Mouse (Mus musculus): ENCODE data around the gene Nfix.
A peak's percentile ranks its signal among the peaks of the same experiment; 100 is the strongest.

Nfix gene

DNA sequence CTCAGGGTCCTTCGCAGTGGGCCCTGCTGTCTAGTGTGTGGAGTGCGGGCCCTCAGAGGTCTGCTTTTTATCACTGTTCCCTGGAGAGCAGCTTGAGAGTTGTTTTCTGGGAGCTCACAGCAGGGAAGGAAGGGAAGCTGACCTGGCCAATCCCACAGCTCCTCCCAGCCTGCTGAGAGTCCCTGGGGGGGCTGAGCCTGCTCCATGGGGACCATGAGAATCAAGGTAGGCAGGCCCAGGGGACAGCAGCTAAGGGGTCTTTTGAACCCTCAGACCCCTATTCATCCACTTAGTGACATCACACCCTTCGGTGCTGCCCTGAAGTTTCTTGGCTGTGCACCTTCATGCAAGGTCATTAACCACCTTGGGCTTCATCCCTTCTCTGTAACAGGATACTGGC is 22.6 kb upstream of the Nfix start, which contains the start of gene Dand5:
Gene Dand5, minus strand, starts transcription at position 101 of the 400 bp plus-strand sequence.
- H3K9me3 ChIP-seq (ENCODE audit: low read length), result no peaks in the 10 kb centered on the region
- TF ChIP-seq NANOG (IDR thresholded peaks at IDR 0.05; ENCODE audit: borderline replicate concordance, low read length), result no peak
- no peak for TF ChIP-seq POU5F1 (IDR thresholded peaks at IDR 0.05; ENCODE audit: borderline replicate concordance, low read length)
- TF ChIP-seq CTCF (conservative IDR thresholded peaks at IDR 0.05; ENCODE audit: low read length), result no peak
- no peaks in the 10 kb centered on the region for H3K36me3 ChIP-seq (ENCODE audit: insufficient read depth, low read length)
- H3K4me1 ChIP-seq (replicated peaks; ENCODE audit: low read depth, low read length), result peaks cover 36% of the 10 kb centered on the region
- 0 out of 2 replicates have a peak within 1 kb of the TSS, but pooled peaks have one; percentile 1 for H3K4me3 ChIP-seq (replicated peaks; ENCODE audit: low read length)
- H3K27me3 ChIP-seq (ENCODE audit: insufficient read depth, low read length), result no peaks in the 10 kb centered on the region

DNA sequence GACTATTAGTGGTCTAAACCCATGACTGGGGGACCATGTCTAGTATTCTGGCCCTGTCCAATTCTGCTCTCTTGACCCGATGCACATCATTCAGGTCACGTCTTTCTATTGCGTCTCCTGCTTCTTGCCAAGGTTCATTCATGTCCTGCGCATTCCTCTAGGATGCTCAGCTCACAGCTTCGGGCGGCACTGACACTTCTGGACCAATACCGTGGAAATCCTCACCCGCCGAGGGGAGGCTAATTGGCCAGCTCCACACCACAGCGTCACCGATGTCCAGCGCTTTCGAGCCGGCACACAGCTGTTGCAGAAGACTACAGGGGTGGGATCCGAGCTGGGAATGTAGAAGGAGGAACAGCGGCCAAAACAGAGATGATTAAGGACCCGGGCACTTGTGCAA is 16.0 kb upstream of the Nfix start:
- no peaks in the 10 kb centered on the region for H3K36me3 ChIP-seq (ENCODE audit: insufficient read depth, low read length)
- H3K27me3 ChIP-seq (ENCODE audit: insufficient read depth, low read length), result peaks cover 35% of the 10 kb centered on the region
- peak overlapping the region; percentile 52 for H3K4me3 ChIP-seq (replicated peaks; ENCODE audit: low read length)
- peaks cover 29% of the 10 kb centered on the region for H3K4me1 ChIP-seq (replicated peaks; ENCODE audit: low read depth, low read length)
- H3K9me3 ChIP-seq (ENCODE audit: low read length), result no peaks in the 10 kb centered on the region
- TF ChIP-seq NANOG (IDR thresholded peaks at IDR 0.05; ENCODE audit: borderline replicate concordance, low read length) (no peak), CTCF (conservative IDR thresholded peaks at IDR 0.05; ENCODE audit: low read length) (no peak), POU5F1 (IDR thresholded peaks at IDR 0.05; ENCODE audit: borderline replicate concordance, low read length) (no peak)

DNA sequence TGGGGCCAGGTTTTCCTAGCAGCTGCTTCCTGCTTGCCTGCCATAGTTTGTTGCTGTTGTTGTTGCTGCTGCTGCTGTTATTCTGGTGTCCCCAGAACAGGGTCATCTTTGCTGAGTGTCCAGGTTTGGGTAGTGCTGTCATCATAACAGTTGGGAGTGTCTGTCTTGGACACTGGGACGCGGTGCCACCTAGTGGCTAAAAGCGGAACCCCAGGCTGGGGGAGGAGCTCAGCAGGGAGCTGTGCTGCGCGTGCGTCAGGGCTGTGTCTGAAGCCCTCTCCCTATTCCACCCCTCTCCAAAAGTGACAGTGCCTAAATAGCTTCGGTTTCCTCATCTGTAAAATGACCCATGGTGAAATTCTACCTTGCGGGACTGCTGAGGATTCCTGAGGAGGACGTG is 15.4 kb upstream of the Nfix start:
- Histone ChIP-seq H3K4me3 (replicated peaks; ENCODE audit: low read length) (peak overlapping the region; percentile 52), H3K4me1 (replicated peaks; ENCODE audit: low read depth, low read length) (peaks cover 30% of the 10 kb centered on the region), H3K27me3 (ENCODE audit: insufficient read depth, low read length) (peaks cover 35% of the 10 kb centered on the region), H3K9me3 (ENCODE audit: low read length) (no peaks in the 10 kb centered on the region), H3K36me3 (ENCODE audit: insufficient read depth, low read length) (no peaks in the 10 kb centered on the region)
- TF ChIP-seq POU5F1 (IDR thresholded peaks at IDR 0.05; ENCODE audit: borderline replicate concordance, low read length), result no peak
- no peak for TF ChIP-seq NANOG (IDR thresholded peaks at IDR 0.05; ENCODE audit: borderline replicate concordance, low read length)
- TF ChIP-seq CTCF (conservative IDR thresholded peaks at IDR 0.05; ENCODE audit: low read length), result peak; percentile 97

DNA sequence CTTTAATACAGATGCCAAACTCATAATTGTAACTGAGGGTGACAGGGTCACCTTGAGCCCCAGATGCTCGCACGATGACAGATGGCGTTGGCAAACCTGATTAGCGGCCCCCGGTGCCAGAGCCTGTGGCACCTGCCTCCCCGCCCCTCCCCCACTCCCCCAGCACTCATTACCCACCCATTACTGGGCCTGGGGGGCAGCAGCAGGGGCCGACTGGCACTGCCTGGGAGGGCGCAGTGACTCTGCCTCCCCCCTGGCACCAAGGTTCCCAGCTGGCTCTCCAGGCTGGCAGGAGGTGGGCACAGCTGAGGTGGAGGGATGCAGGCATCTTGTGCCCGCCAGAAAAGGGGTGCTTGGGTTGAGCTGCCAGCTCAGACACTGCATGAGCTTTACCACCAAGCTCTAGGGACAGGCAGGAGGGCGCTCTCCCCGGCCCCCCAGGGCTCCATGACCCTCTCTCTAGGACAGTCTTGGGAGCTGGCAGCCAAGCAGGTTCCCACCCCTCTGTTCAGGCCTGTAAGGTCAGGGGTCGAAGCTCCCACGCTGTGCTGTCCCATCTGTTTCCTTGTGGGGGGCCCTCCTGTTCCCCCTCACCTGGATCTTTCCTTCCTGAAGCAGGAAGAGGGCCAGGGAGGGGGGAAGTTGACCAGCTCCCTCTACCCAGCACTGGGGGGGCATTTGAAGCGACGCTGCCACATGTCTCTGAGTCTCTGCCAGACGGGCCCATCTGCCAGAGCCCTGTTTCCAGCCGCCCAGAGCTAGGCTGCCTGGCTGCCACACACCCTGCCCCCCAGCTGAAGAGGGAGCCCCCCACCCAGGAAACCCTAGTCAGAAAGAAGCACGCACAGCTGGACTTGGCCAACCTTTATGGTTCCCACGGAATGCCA is 14.7 kb upstream of the Nfix start:
- TF ChIP-seq CTCF (conservative IDR thresholded peaks at IDR 0.05; ENCODE audit: low read length) (no peak), POU5F1 (IDR thresholded peaks at IDR 0.05; ENCODE audit: borderline replicate concordance, low read length) (no peak), NANOG (IDR thresholded peaks at IDR 0.05; ENCODE audit: borderline replicate concordance, low read length) (no peak)
- H3K4me1 ChIP-seq (replicated peaks; ENCODE audit: low read depth, low read length), result peaks cover 30% of the 10 kb centered on the region
- no peaks in the 10 kb centered on the region for H3K9me3 ChIP-seq (ENCODE audit: low read length)
- H3K27me3 ChIP-seq (ENCODE audit: insufficient read depth, low read length), result peaks cover 35% of the 10 kb centered on the region
- peak overlapping the region; percentile 26; the same call in 1 of the 2 replicates for H3K4me3 ChIP-seq (replicated peaks; ENCODE audit: low read length)
- no peaks in the 10 kb centered on the region for H3K36me3 ChIP-seq (ENCODE audit: insufficient read depth, low read length)

DNA sequence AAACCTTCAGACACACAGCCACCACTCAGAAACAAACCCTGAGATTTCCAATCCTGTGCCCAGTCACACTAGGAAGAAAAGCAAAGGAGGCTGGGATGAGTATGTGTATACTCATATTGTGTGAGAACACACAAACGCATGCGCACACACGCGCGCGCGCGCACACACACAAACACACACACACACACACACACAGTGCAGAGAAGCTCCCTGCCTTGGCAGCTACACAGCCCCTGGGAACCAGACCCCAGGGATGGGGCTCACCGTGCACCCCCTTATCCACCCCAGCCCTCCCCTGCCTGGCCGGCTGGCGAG is 14.1 kb upstream of the Nfix start:
- no peak for TF ChIP-seq CTCF (conservative IDR thresholded peaks at IDR 0.05; ENCODE audit: low read length)
- TF ChIP-seq POU5F1 (IDR thresholded peaks at IDR 0.05; ENCODE audit: borderline replicate concordance, low read length), result no peak
- TF ChIP-seq NANOG (IDR thresholded peaks at IDR 0.05; ENCODE audit: borderline replicate concordance, low read length), result no peak
- H3K36me3 ChIP-seq (ENCODE audit: insufficient read depth, low read length), result no peaks in the 10 kb centered on the region
- peaks cover 30% of the 10 kb centered on the region for H3K4me1 ChIP-seq (replicated peaks; ENCODE audit: low read depth, low read length)
- peaks cover 39% of the 10 kb centered on the region for H3K27me3 ChIP-seq (ENCODE audit: insufficient read depth, low read length)
- H3K9me3 ChIP-seq (ENCODE audit: low read length), result no peaks in the 10 kb centered on the region
- H3K4me3 ChIP-seq (replicated peaks; ENCODE audit: low read length), result no peak overlapping the region

DNA sequence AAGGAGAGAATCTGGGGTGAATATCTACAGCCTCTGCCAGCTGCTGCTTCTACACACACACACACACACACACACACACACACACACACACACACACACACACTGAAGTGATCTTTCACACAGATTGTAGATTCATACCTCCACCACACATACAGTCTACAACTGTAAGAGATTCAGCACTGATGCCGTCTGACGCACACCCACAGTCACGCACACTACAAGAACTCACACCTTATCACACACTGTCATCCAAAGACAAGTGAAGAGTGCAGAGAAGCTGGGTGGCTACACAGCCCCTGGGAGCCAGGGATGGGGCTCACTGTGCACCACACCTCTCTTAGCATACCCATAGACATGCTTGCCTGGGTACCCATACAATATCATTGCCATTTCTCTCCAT is 13.7 kb upstream of the Nfix start:
- TF ChIP-seq NANOG (IDR thresholded peaks at IDR 0.05; ENCODE audit: borderline replicate concordance, low read length) (no peak), POU5F1 (IDR thresholded peaks at IDR 0.05; ENCODE audit: borderline replicate concordance, low read length) (no peak), CTCF (conservative IDR thresholded peaks at IDR 0.05; ENCODE audit: low read length) (no peak)
- H3K4me3 ChIP-seq (replicated peaks; ENCODE audit: low read length), result no peak overlapping the region
- no peaks in the 10 kb centered on the region for H3K9me3 ChIP-seq (ENCODE audit: low read length)
- H3K36me3 ChIP-seq (ENCODE audit: insufficient read depth, low read length), result no peaks in the 10 kb centered on the region
- H3K4me1 ChIP-seq (replicated peaks; ENCODE audit: low read depth, low read length), result peaks cover 30% of the 10 kb centered on the region
- H3K27me3 ChIP-seq (ENCODE audit: insufficient read depth, low read length), result peaks cover 42% of the 10 kb centered on the region

DNA sequence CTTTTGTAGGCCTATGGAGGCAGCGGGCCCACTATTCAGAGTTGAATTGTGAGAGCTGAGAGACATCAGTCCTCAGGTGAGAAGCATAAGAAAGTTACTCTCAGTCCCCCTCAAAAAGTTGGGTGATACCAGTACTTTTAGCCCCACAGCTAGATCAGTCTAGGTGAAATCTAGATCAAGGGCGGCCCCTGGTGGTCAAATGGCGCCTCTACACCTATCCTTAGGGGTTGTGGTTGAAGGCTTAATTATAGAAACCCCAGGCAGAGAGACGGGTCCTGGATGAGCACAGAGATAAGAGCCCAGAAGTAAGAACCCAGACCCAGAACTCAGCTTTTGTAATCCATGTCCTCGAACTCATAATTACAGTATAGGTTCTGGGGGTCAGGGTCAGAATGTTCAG is 12.9 kb upstream of the Nfix start:
- H3K4me1 ChIP-seq (replicated peaks; ENCODE audit: low read depth, low read length), result peaks cover 30% of the 10 kb centered on the region
- H3K9me3 ChIP-seq (ENCODE audit: low read length), result no peaks in the 10 kb centered on the region
- H3K36me3 ChIP-seq (ENCODE audit: insufficient read depth, low read length), result no peaks in the 10 kb centered on the region
- H3K27me3 ChIP-seq (ENCODE audit: insufficient read depth, low read length), result peaks cover 46% of the 10 kb centered on the region
- no peak overlapping the region for H3K4me3 ChIP-seq (replicated peaks; ENCODE audit: low read length)
- TF ChIP-seq CTCF (conservative IDR thresholded peaks at IDR 0.05; ENCODE audit: low read length), result peak; percentile 74
- TF ChIP-seq NANOG (IDR thresholded peaks at IDR 0.05; ENCODE audit: borderline replicate concordance, low read length), result no peak

DNA sequence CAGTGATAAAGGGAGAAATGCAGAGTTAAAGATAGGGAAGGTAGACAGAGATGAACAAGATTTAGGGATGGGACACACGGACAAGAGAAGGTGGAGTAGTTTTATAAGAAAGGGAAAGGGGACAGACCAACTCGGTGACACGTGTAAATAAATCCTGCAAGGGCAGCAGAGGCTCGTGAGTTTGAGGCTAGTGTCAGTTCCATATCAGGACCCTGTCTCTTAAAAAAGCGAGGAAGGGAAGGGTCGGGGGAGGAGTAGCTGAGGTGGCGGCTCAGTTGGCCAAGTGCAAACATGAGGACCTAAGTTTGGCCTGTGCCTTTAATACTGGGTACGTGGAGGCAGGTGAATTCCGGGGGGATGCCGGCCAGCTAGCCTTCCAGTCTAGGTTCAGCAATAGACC is 11.2 kb upstream of the Nfix start:
- Histone ChIP-seq H3K4me1 (replicated peaks; ENCODE audit: low read depth, low read length) (peaks cover 26% of the 10 kb centered on the region), H3K9me3 (ENCODE audit: low read length) (no peaks in the 10 kb centered on the region), H3K4me3 (replicated peaks; ENCODE audit: low read length) (no peak overlapping the region), H3K36me3 (ENCODE audit: insufficient read depth, low read length) (no peaks in the 10 kb centered on the region), H3K27me3 (ENCODE audit: insufficient read depth, low read length) (peaks cover 50% of the 10 kb centered on the region)
- TF ChIP-seq NANOG (IDR thresholded peaks at IDR 0.05; ENCODE audit: borderline replicate concordance, low read length), result no peak
- no peak for TF ChIP-seq POU5F1 (IDR thresholded peaks at IDR 0.05; ENCODE audit: borderline replicate concordance, low read length)
- no peak for TF ChIP-seq CTCF (conservative IDR thresholded peaks at IDR 0.05; ENCODE audit: low read length)
